Mouse (Mus musculus) hindbrain, postnatal 0 days (tissue): ENCODE data around the gene Usp35. TPM values are rescaled to one million over a fixed set of nuclear protein-coding genes. Genes with fewer than 3 reads are reported as not detected.

ENCODE experiments used
- ATAC-seq: fragments of 200-750 bp; cut with Nextera tagmentation; 2 replicates; pipeline ENCODE4 v1.8.0; 2017; ENCODE audit warnings: mild to moderate bottlenecking, moderate TSS enrichment, moderate library complexity
- DNase-seq: peaks from one replicate; pipeline ENCODE4 v3.0.0-alpha.2; 2015; ENCODE audit warnings: low spot score
- H3K27ac ChIP-seq: fragments of 300-500 bp; sonication (generic); 2 replicates; pipeline ENCODE4 v1.5.1; 2014; ENCODE audit warnings: mild to moderate bottlenecking
- H3K27me3 ChIP-seq: fragments of 300-500 bp; sonication (generic); 2 replicates; pipeline ENCODE4 v1.6.1; 2014; ENCODE audit warnings: low read length, mixed read lengths; ENCODE audit not compliant: insufficient read depth
- H3K36me3 ChIP-seq: fragments of 300-500 bp; sonication (generic); 2 replicates; pipeline ENCODE4 v1.6.1; 2014; ENCODE audit warnings: low read length, mixed read lengths; ENCODE audit not compliant: insufficient read depth
- H3K4me1 ChIP-seq: fragments of 300-500 bp; sonication (generic); 2 replicates; pipeline ENCODE4 v1.6.1; 2014; ENCODE audit warnings: antibody characterized with exemption, low read length, mixed read lengths; ENCODE audit not compliant: insufficient read depth
- H3K4me2 ChIP-seq: fragments of 300-500 bp; sonication (generic); 2 replicates; pipeline ENCODE4 v1.6.1; 2014; ENCODE audit warnings: low read depth, mild to moderate bottlenecking, low read length, moderate library complexity, mixed read lengths
- H3K4me3 ChIP-seq: fragments of 300-500 bp; sonication (generic); 2 replicates; pipeline ENCODE4 v1.5.1; 2014; ENCODE audit warnings: low read length
- H3K9ac ChIP-seq: fragments of 300-500 bp; sonication (generic); replicated peaks from 2 replicates; pipeline ENCODE4 v1.6.1; 2014; ENCODE audit warnings: mild to moderate bottlenecking, low read length, moderate library complexity, mixed read lengths
- H3K9me3 ChIP-seq: fragments of 300-500 bp; sonication (generic); 2 replicates; pipeline ENCODE4 v1.6.1; 2016; ENCODE audit warnings: low read length, mixed read lengths
- CTCF ChIP-seq: IDR thresholded peaks from 2 replicates; pipeline ENCODE4 v1.5.1; 2016; ENCODE audit warnings: antibody characterized with exemption, control low read depth, low read depth
- WGBS: fragments of 180-500 bp; shearing (Covaris S2); extraction: QIAGEN DNeasy Blood & Tissue Kit; methylation state at CpG from one replicate; pipeline ENCODE4 v1.1.7; 2014; 5-methylcytosine and 5-hydroxymethylcytosine counted together
- polyA plus RNA-seq: library from polyadenylated mRNA; unstranded; fragments of >200 nt; fragmentation: Nextera tagmentation; extraction: Ambion mirVana; gene quantifications from 2 replicates; pipeline ENCODE4 v1.2.1, GENCODE M21; 2015
- total RNA-seq: library from RNA; depleted of rRNA; stranded (reverse); fragments of >200 nt; gene quantifications from 2 replicates; pipeline ENCODE4 v1.2.3, GENCODE M21; 2014

The Usp35 gene
- total and polyA plus RNA-seq, 2 experiments from 2014 or later = 2.4 to 14.2 TPM

GRCm38 (mm10) chr7:97324342-97324741 is 7.5 kb downstream of the Usp35 start:
- Histone ChIP-seq H3K27ac (no peak overlapping the region), H3K36me3 (peaks cover 5% of the 10 kb centered on the region; the same call in 1 of the 2 replicates), H3K9me3 (no peaks in the 10 kb centered on the region), H3K4me1 (no peaks in the 10 kb centered on the region), H3K4me3 (no peak overlapping the region), H3K4me2 (no peak overlapping the region), H3K27me3 (no peaks in the 10 kb centered on the region), H3K9ac (no peak overlapping the region)
- DNase-seq (no peak), ATAC-seq (no peak)
- WGBS = 93% methylated on average over 8 of the region's 8 CpGs
- no peak for TF ChIP-seq CTCF

GRCm38 (mm10) chr7:97317706-97318105 is 14.1 kb downstream of the Usp35 start:
- H3K9ac ChIP-seq = no peak overlapping the region
- peaks cover 5% of the 10 kb centered on the region for H3K36me3 ChIP-seq
- no peaks in the 10 kb centered on the region for H3K4me1 ChIP-seq
- H3K9me3 ChIP-seq = no peaks in the 10 kb centered on the region
- ATAC-seq (no peak), DNase-seq (no peak)
- TF ChIP-seq CTCF = no peak
- 76% methylated on average over 3 of the region's 3 CpGs for WGBS
- no peak overlapping the region for H3K4me3 ChIP-seq
- H3K27ac ChIP-seq = no peak overlapping the region
- no peaks in the 10 kb centered on the region for H3K27me3 ChIP-seq
- H3K4me2 ChIP-seq = no peak overlapping the region

GRCm38 (mm10) chr7:97315656-97316055 is 16.2 kb downstream of the Usp35 start:
- peaks cover 17% of the 10 kb centered on the region for H3K36me3 ChIP-seq
- no peak for TF ChIP-seq CTCF
- ATAC-seq = no peak
- H3K4me1 ChIP-seq = no peaks in the 10 kb centered on the region
- H3K4me2 ChIP-seq = no peak overlapping the region
- no peak overlapping the region for H3K4me3 ChIP-seq
- H3K27me3 ChIP-seq = no peaks in the 10 kb centered on the region
- 82% methylated on average over 6 of the region's 6 CpGs for WGBS
- no peak overlapping the region for H3K9ac ChIP-seq
- H3K27ac ChIP-seq = no peak overlapping the region
- no peaks in the 10 kb centered on the region for H3K9me3 ChIP-seq
- DNase-seq = no peak

DNA sequence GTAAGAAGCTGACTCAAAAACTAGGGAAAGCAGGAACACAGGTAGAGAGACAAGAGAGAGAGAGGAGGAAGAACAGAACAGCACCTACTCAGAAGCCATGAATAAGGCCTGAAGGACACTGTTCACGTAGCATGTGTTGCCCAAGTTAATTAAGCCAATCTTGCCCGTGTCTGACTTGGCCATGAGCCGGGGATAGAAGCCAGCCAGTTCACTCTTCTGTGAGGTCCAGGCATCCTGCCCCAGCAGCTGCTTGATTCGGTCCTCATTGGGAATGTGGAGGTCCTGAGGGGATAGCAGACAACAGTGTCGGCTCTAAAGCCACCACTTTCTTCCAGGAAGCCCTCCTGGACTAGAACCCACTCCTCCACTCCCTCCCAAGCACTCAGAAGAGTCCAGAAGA is 17.2 kb downstream of the Usp35 start:
- Histone ChIP-seq H3K4me1 (no peaks in the 10 kb centered on the region), H3K9ac (no peak overlapping the region), H3K27me3 (no peaks in the 10 kb centered on the region), H3K36me3 (peaks cover 22% of the 10 kb centered on the region), H3K4me3 (no peak overlapping the region), H3K27ac (no peak overlapping the region), H3K4me2 (no peak overlapping the region), H3K9me3 (no peaks in the 10 kb centered on the region)
- DNase-seq = no peak
- WGBS = 60% methylated on average over 5 of the region's 5 CpGs
- ATAC-seq = 0 out of 2 replicates have a peak, but pooled peaks have one; percentile 28
- TF ChIP-seq CTCF = no peak

- Histone ChIP-seq H3K4me3 (no peak overlapping the region), H3K27ac (no peak overlapping the region), H3K4me2 (no peak overlapping the region), H3K36me3 (peaks cover 31% of the 10 kb centered on the region; the same call in 1 of the 2 replicates), H3K4me1 (no peaks in the 10 kb centered on the region), H3K27me3 (no peaks in the 10 kb centered on the region), H3K9me3 (no peaks in the 10 kb centered on the region), H3K9ac (no peak overlapping the region)
- no peak for TF ChIP-seq CTCF
- DNase-seq (no peak), ATAC-seq (no peak)
- WGBS = 79% methylated on average over 7 of the region's 7 CpGs
These were observed 18.3 kb downstream of the Usp35 start for GRCm38 (mm10) chr7:97313364-97313995.

- Histone ChIP-seq H3K9ac (no peak overlapping the region), H3K4me3 (no peak overlapping the region), H3K27me3 (no peaks in the 10 kb centered on the region), H3K27ac (no peak overlapping the region), H3K36me3 (peaks cover 31% of the 10 kb centered on the region; the same call in 1 of the 2 replicates), H3K4me1 (no peaks in the 10 kb centered on the region), H3K9me3 (no peaks in the 10 kb centered on the region), H3K4me2 (no peak overlapping the region)
- 86% methylated on average over 6 of the region's 6 CpGs for WGBS
- ATAC-seq = no peak
- no peak for DNase-seq
- no peak for TF ChIP-seq CTCF
These were observed 19.0 kb downstream of the Usp35 start for GRCm38 (mm10) chr7:97312856-97313255.

GRCm38 (mm10) chr7:97312196-97312595 is 19.6 kb downstream of the Usp35 start:
- Histone ChIP-seq H3K36me3 (peaks cover 36% of the 10 kb centered on the region; the same call in 1 of the 2 replicates), H3K4me1 (no peaks in the 10 kb centered on the region), H3K4me2 (no peak overlapping the region), H3K27ac (no peak overlapping the region), H3K9ac (no peak overlapping the region), H3K27me3 (no peaks in the 10 kb centered on the region), H3K9me3 (no peaks in the 10 kb centered on the region), H3K4me3 (no peak overlapping the region)
- no peak for TF ChIP-seq CTCF
- DNase-seq = no peak
- ATAC-seq = no peak
- 88% methylated on average over 17 of the region's 17 CpGs for WGBS
